Mouse (Mus musculus) cerebellum, adult 8-10 months (tissue): ENCODE results near the gene Alyref.
A peak's percentile ranks its signal among the peaks of the same experiment; 100 is the strongest.
"Not testable (repeated sequence)": the region's sequence is repeated elsewhere in the genome, so short reads cannot be mapped to it uniquely, and the experiment has no call there.

Experiments used
- DNase-seq: peaks from one replicate; pipeline ENCODE4 v3.0.0; 2022

Gene Alyref

DNA sequence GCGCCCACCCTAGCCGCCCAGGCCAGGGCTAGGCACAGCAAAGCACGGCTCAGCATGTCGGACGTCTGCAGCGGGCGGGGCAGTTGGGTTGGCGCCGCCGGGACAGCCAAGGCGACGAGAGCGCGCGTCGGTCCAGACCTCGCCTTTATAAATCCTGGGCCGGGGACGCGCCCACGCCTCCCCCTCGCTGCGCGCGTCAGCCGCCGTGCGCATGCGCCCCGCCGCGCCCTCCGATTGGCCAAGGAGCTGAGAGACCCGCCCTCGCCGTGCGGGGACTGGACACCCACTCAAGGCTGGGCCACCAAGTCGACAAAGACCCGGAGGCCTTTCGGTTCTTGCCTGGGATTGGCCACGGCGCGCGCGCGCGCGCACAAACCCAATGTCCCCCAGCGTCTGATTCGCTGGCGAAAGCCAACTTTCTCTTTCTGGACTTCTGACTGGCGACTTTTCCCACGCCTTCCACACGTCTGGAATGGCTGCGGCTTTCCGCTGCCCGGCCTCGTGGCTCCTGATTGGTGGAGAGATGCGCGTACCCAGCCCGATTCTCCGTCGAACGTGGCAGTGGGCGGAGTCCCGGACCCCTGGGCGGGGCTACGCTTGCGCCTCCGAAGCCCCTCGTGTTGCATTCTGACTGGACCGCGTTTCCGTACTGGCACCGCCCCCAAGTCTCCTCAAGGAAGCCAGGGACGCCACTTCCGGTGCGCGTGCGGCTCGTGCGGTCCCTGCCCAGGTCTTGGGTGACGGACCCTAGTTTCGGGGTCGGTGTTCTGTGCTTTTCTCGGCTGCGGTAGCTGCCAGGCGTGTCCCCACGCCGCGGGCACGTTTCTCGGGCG, 25.2 kb downstream of the Alyref start, which contains the start of gene P4hb:
P4hb (minus strand) TSS at position 502 of the 833 bp plus-strand sequence.
- peak; percentile 99 for DNase-seq

DNA sequence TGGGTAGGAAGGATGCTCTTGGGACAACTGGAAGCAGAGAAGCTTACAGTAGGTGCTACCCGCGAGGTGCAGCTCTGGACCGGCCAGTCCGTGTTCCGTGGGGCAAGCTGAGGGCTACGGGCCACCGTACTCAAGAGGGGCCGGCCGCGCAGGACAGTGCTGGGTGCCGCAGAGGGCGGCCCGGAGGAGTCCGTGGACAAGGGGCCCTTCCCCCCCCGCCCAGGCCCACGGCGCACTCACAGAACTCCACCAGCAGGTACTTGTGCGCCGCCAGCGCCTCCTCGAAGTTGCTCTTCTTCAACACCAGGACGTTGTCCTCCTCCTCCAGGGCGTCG, 25.8 kb downstream of the Alyref start:
- DNase-seq: peak; percentile 39

DNA sequence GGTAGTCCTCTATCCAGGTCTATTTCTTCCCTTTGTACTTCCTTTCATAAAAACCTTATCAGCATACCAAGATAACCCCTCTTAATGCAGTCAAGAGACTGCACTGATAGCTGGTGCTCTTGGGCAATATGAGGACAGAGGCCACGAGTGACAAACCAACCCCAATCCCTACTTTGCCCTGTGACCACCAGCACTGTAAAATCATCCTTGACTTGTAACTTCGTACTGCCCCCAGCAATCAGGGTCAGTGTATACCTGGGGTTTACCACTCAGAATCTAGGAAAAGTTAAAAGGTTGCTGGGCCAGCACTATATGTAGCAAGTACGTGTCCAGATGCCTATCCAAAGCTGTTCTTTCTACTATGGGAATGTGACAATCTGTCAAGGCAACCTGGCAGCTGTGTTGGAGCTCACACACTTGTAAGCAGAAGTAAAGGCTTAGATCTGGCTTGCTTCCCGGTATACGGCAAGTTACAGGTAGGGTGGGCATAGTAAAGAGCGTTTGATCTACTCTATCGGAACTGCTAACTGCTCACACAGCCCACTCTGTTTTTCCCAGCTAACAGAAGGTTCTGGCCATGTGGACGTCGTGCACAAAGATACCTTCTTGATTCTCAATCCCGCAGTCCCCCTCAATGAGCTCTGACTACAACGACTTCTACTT, 26.3 kb downstream of the Alyref start:
- DNase-seq: no peak

DNA sequence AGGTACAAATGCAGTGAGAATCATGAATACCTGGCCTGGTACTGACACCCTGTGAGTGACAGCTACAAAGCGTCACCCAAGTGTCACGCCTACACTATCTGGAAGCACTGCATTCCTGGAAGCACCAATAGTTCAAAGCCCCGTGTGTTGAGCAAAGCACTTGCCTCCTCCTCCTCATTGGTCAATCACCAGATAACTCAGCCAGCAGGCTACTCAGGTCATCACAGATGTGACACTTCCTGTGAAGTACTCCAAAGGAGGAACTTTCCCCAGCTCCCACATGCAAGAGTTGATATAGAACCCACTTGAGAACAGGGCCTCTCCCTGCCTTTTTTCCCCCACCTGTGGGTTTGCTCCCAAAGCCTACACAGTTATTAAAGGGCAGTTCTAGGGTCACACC, 27.0 kb downstream of the Alyref start:
- no peak for DNase-seq

DNA sequence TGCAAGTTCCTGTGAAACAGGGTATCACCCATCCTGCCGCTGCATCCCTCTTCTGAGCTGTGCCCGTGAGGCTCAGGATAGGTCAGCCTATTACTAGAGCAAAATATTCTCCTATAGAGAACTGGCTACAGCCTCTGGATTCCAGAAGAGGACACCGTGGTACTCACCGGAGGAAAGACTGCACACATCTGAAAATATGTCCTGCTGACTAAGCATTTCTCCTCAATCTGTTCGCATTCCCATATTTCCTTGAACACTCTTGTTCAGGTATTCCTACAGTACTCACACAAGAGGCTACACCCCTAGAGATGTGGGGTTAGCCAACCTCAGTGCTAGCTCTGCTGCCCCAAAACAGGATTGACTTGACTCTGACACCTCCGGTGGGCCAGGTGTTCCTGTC, 29.8 kb downstream of the Alyref start:
- DNase-seq: no peak

DNA sequence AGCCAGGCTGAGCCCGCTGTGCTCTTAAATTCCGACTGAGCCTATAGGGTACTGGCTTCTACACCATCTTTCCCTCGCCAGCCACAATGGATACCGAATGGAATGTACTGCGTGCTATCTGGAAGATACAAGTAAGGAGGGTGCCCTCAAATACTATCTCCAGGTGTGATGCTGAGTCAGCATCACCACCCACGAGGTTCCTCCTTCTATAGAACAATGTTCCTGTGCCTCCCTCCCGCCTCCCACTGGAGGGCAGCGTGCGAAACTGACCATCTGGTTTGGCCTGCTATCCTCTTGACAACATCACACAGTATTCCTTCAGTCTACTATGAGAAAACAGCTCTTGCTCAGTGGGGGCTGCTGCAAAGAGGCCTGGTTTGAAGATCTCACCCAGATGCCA, 33.1 kb downstream of the Alyref start:
- no peak for DNase-seq

DNA sequence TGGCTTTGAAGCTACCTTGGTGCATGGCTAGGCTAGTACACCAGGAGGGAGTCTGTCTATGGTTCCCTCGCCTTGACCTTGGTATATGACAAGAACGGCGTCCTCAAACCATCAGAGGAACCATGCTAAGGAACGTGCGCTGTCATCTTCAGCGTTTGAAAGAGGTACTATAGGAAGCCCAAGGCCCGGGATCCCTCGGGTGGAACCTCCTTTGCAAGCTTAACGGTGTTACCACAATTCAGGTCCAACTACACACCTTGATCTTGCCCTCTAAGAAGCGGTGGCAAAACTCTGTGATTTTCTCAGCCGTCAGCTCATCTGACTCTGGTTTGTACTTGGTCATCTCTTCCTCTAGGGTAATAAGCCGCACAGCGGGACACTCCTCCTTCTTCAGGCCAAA, 35.2 kb downstream of the Alyref start:
- DNase-seq: no peak

DNA sequence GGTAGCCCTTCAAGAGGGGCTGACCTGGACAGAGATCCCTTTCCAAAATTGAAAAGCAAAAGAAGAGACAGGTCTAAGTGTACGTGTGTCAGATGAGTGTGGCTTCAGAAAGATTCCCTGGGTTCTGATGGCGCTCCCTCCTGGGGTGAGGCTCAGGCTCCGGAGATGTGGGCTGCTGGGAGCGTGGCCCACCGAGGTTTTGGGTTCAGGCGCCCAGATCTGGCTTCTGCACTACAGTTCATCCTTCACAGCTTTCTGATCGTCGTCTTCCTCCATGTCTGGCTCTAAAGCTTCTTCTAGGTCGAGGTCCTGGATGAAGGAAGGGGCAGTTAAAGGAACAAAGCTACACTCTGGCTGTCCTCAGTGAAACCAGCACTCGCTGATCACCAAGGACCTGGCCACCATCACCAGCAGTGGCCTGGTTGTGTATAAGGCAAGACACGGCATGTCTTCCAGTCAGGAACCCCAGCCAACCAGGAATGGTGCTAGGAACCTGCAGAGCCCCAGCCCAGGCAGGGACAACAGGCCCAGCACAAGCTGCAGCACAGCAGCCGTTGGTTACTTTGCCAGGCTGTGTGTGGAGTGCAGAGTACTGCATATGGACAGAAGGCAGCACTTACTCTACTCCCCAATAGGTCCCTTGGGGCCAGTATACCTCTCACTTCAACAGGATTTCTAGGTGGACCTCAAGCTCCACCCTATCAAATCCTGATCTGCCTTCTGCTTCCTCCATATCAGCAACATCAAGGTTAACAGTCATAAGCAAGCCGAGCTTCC, 37.0 kb downstream of the Alyref start:
- DNase-seq: no peak

DNA sequence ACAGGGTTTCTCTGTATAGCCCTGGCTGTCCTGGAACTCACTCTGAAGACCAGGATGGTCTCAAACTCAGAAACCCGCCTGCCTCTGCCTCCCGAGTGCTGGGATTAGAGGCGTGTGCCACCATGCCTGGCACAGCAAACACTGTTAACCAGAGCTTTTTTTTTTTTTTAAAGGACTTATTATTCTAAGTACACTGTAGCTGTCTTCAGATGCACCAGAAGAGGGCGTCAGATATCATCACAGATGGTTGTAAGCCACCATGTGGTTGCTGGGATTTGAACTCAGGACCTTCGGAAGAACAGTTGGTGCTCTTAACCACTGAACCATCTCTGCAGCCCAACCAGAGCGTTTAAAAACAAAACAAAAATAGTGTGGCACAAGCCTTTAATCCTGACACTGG, 39.3 kb downstream of the Alyref start:
- DNase-seq: not testable (repeated sequence)

DNA sequence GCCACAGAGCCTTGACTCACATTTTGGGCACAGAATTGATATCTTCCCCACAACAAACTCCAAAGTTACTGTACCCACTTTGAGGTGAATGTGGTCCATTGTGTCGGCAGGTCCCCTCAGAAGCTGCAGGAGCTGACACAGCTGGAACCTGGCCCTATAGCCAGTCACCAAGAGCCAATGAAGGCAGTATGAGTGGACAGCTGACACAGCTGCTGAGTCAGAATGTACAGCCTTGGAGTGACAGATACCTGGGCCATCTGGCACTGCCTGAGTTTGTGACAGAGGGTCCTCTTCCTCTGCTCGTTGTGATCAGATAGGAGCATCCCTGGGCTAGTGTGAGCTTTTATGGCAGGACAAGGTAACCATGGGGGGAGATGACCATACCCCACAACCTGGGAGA, 42.9 kb downstream of the Alyref start:
- no peak for DNase-seq

DNA sequence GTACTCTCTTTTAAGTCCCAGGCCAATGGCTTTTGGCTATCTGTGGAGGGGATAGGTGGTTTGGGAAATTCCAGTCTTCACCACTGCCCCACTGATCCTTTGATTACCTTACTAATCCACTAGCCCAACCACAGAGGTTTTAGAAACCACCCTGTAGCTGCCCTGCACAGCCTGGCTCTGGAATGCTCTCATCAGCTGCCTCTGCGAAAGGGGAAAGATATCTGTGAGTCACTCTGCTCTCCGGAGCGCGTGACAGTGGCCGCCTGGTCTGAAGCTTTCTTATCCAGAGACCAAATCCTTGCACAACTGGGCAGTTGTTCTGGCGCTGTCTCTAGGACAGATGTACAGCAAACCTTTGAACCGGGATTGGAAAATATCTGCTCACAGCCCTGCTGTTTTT, 43.3 kb downstream of the Alyref start:
- DNase-seq: no peak

DNA sequence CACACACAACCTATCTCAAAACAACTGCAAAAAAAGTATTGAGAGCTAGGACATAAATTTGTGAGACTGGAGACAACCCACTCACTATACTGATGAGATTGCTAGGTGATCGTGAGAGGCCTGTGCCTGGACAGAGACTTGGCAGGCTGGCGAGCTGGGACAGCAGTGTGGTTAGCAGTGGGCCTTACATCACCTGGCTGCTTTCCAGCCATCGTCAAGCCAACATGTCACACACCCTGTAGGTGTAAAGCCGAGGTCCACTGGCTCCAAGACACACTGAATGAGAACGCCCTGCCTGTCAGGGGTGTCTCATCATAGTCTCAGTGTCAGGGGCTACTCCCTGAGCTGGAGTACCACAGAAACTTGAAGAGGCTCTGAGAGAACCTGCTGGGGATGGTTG, 45.4 kb downstream of the Alyref start:
- DNase-seq: no peak

DNA sequence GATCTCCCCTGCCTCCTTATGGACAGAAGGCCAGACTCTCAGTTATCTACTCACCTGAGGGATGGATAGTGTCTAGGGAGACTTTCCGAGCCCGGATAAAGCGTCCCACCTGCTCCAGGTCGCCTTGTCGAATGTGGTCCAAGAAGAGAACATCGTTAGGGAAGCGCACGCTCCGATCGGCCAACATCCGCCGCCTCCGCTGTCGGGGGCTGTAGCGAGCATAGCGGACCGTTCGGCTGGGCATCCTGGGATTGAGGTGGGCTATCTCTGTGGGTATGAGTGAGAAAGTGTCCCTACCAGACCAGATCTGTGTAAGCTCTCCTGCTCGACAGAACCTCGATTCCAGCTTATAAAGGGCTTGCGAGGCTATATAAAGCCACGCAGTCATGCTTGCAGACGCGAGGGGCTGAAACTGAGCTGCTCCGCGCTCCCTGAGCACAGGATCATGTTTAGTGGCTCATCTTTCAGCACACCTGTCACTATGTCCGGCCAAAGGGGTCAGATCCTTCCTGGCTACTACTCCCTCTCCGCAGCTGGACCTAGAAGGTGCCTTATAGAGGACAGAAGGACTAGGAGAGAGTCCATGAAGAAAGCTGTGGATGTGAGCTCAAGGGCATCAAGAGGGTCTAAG, 47.2 kb downstream of the Alyref start, which contains the start of gene Ppp1r27:
Ppp1r27 (minus strand) TSS at position 323 of the 631 bp plus-strand sequence.
- DNase-seq: no peak

DNA sequence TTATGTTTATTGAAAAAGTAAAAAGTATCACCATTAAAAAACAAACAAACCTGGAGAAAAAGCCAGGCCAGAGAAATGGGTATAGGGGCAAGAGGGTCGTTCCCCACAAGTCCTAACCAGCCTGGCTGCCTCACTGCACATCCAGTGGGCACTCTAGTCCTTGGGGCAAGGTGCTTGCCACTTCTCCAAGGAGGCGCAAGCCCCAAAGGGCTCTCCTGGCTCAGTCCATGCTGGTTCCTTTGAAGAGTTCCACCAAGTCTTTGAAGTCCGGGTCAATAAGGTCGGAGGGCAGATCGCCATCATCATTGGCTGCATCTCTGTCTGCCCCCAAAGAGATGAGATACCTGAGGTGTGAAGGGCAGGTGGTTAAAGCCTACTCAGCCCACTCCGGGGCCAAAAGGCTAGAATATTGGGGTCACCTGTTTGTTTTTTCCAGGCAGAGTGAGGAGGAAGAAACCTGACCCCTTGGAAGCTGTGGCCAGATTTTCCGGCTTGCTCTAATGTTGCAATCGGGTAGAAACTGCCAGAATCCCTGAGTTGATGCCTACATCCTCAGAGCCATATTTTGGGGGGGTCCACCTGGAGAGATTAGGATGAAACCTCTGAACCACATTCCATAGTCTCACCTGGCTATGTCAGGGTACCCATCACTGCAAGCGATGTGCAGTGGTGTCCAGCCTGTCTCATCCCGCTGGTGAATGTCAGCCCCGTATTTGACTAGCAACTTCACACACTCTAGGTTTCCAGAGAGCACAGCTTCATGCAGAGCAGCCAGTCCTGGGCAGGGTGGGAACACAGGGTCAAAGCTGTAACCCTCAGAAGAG, 48.0 kb downstream of the Alyref start:
- DNase-seq: no peak

DNA sequence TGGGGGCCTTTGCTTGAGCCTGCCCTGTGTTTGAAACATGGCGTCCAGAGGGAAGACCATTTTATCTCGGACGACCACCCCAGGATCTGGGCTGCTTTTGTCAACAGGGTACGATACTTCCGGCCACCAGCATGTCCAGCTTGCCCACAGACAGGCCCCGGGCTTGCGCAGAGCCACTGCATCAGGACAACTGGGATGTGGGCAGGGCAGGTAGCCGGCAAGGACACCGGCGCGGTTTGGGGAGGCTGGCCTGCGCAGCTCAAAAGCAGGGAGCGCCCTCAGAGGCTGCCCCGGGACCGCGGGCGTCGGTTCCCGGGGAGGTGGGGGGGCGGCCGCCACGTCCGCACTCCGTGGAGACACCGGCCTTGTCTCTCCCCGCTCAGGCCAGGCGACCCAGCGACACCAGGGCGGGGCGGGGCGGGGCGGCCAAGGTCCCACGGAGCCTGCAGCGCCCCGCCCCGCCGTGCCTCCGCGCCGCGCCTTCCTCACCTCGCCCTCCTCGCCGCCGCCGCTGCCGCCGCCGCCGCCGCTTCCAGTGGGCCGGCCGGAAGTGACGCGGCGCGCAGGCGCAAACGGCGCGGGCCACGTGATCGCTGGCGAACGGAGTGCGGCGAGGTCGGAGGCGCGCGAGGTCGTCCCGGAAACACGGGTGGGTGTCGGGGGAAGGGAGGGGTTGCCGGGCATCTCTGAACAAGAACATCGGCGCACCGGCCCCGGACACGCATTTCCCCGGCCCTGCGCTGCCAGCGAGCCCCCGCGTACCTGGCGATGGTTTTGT, 48.8 kb downstream of the Alyref start, which contains the start of gene Mcrip1:
Mcrip1 (minus strand) TSS at position 560 of the 778 bp plus-strand sequence.
- DNase-seq: peak; percentile 91

DNA sequence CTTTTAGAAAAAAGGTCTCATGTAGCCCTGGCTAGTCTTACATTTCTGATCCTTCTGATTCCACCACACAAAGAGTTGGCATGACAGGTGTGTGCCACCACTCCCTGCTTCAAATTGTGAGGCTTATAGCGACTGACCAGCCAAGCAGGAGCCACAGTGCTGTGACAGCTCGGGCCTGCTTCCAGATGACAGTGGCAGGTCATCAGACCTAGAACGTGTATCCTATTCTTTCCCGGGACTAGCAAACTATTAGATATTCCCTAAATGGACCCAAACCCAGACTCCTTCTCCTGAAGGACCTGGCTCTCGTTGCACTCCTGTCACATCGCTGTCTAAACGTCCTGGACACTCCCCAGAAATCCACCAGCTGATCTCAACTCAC, 49.4 kb downstream of the Alyref start:
- no peak for DNase-seq

DNA sequence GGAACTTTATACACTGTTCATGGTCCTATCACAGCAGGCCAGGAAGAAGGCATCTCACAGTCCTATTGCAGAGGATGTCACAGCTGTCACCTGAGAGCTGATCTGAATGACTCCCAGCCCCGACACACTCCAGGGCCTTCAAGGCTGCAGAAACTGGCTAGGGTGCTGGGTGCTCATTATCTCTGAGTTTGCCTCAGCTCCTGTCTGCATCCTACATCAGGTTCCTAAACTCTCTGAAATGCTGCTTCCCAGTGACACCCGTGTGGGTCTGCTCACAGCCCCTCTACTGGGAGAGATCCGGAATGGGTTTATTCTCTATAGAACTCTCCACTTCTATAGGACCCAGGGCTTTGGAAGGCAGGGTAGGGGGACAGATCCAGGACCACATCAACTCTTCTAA, 50.0 kb downstream of the Alyref start:
- no peak for DNase-seq

DNA sequence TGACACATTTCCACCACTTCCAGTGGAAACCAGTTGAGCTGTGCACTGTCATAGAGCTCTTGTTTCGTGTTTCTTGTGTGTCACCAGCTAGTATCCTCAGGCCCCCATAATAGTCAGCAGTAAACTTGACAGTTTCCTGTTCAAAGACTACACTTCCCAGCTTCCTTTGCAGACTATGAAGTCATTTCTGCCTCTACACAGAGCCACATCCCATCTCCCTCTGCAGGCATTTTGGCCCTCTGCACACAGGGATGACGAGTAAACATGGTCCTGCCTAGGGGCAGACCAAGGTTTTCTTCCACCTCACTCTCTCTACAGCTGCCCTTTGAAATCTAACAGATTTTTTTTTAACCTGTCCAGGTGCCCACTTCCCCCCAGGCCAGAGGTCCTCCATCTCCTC, 50.7 kb downstream of the Alyref start:
- DNase-seq: no peak

DNA sequence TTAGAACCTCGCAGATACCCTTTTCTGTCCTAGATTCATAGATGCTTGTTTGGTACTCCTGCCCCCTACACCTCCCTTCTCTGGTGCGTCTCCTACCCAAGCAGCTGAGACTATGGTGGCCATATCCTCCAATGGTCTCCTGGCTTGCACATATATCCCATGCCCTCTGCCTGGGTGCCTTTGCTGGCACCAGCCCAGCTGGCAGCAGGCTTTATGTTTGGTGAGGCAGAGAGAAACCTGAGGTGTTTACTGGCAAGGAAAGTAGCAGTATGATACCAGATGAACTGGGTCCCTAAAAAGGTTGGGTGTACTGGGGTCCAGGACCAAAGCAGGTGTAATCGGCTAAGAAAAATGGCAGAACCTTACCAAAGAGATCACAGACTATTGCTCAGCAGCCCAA, 52.2 kb downstream of the Alyref start:
- no peak for DNase-seq

DNA sequence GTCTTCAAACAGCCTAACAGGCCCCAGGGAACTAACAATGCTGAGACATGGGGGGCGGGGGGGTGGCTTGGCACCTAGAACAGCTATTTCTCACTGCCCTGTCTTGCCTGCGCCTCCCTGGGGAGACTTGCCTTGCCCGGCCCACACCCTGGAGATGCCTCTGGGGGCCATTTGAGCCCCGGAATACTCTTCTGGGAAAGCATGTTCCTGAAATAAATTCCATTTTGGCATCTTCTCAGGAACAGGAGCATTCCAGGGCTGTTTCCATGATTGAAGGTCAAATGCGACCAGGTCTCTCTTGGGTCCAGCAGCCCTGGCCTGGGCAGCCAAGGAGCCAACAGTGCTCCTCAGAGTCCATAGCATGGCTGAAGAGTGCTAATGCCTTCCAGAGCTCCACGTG, 55.8 kb downstream of the Alyref start:
- no peak for DNase-seq
